Mouse (Mus musculus): ENCODE measurements around the gene Eps8.

DNA sequence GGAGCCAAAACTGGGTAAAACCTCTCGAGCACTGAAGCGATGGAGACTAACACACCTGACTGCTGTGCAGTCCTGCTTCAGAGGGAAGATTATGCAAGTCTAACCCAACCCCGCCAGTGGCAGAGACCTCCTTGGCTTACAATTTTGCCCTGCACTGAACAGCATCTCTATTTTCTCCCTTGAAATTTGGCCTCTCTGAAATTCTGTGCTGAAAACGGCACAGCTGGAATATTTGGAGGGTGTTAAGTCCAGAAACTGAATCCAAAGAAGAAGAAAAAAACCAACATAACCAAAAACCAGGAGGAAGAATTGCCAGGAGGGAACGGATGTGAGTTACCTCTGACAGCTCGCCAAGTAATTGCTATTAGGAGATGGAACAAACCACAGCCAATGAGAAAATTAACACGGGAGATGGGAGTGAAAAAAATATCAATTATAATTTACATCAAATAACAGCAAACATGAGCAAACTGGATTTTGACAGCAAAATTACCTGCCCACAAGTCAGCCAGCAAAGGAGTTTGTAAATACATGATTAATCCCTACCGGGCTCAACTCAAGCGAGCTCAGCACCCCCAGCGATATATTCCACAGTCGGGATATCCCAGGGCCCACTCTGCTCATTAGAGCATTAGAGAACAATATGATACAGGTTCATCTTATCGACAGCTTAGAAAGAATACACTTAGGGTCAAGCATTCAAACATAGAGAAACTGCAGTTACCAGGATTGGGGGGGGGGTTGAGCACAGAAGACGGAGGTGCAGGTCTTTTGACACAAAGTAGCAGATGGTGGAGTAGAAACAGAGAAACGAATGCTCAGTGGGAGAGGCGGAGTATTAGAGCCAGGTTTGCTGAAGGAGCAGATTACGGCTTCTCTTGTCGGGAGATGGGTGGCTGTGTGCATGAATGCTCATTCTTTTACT is 161.2 kb downstream of the Eps8 start:
- TF ChIP-seq CTCF (IDR thresholded peaks at IDR 0.05; ENCODE audit: extremely low read depth, insufficient read length, insufficient replicate concordance, low read depth, low read length) = no peak
- no peak for TF ChIP-seq POLR2A (IDR thresholded peaks at IDR 0.05; ENCODE audit: low read depth, low read length)
